Mouse (Mus musculus): Measurements from ENCODE around the gene Tsc22d1. TPM values are rescaled to one million over a fixed set of nuclear protein-coding genes. Genes with fewer than 3 reads are reported as not detected.

The Tsc22d1 gene
- polyA plus RNA-seq, 1 experiment from 2014 or later = 767 TPM

DNA sequence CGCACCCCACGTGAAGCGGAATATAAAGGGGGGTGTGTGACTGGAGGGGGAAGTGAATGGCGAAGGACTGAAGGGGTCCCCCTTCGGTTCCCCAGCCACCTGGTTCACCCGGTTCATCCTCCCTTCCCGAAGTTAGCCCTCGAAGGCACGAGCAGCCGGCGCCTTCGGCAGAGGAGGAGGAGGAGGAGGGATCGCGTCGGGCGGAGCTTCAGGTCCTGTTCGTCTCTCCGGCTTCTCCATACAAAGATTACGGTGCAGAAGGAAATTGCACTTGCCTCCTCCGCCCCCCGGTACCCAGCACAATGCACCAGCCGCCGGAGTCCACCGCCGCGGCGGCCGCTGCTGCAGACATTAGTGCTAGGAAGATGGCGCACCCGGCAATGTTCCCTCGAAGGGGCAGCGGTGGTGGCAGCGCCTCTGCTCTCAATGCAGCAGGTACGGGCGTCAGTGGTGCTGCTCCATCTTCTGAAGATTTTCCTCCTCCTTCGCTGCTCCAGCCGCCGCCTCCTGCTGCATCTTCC, 1.1 kb downstream of the Tsc22d1 start:
- peak overlapping the region; percentile 94 for H3K9ac ChIP-seq
- WGBS = under 1% methylated on average over 33 of the region's 38 CpGs
- peak overlapping the region; percentile 75 for H3K4me3 ChIP-seq
- H3K9me3 ChIP-seq = no peaks in the 10 kb centered on the region
- peaks cover 46% of the 10 kb centered on the region for H3K4me1 ChIP-seq (replicated peaks)
- no peaks in the 10 kb centered on the region for H3K27me3 ChIP-seq
- ATAC-seq (ENCODE audit: low FRiP score, low read depth) = peak; percentile 7; the same call in 1 of the 2 replicates
- peak overlapping the region; percentile 100 for H3K27ac ChIP-seq (replicated peaks)
- H3K4me2 ChIP-seq = peak overlapping the region; percentile 93
- peaks cover 7% of the 10 kb centered on the region; the same call in 1 of the 2 replicates for H3K36me3 ChIP-seq

DNA sequence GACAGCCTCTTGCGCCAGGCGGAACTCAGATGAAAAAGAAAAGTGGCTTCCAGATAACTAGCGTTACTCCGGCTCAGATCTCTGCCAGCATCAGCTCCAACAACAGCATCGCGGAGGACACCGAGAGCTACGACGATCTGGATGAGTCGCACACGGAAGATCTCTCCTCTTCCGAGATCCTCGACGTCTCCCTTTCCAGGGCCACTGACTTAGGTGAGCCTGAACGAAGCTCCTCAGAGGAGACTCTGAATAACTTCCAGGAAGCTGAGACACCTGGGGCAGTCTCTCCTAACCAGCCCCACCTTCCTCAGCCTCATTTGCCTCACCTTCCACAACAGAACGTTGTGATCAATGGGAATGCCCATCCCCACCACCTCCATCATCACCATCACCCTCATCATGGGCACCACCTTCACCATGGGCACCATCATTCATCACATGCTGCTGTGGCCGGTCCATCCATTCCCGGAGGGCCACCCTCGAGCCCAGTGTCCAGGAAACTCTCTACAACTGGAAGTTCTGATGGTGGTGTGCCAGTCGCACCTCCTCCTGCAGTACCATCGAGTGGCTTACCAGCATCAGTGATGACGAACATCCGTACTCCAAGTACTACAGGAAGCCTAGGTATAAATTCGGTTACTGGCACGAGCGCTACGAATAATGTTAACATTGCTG, 1.7 kb downstream of the Tsc22d1 start:
- H3K27ac ChIP-seq (replicated peaks) = peak overlapping the region; percentile 100
- peak overlapping the region; percentile 94 for H3K9ac ChIP-seq
- H3K4me2 ChIP-seq = peak overlapping the region; percentile 93
- ATAC-seq (ENCODE audit: low FRiP score, low read depth) = no peak
- H3K36me3 ChIP-seq = peaks cover 7% of the 10 kb centered on the region; the same call in 1 of the 2 replicates
- H3K9me3 ChIP-seq = no peaks in the 10 kb centered on the region
- H3K4me3 ChIP-seq = peak overlapping the region; percentile 75
- 35% methylated on average over 27 of the region's 27 CpGs for WGBS
- H3K27me3 ChIP-seq = no peaks in the 10 kb centered on the region
- H3K4me1 ChIP-seq (replicated peaks) = peaks cover 53% of the 10 kb centered on the region

DNA sequence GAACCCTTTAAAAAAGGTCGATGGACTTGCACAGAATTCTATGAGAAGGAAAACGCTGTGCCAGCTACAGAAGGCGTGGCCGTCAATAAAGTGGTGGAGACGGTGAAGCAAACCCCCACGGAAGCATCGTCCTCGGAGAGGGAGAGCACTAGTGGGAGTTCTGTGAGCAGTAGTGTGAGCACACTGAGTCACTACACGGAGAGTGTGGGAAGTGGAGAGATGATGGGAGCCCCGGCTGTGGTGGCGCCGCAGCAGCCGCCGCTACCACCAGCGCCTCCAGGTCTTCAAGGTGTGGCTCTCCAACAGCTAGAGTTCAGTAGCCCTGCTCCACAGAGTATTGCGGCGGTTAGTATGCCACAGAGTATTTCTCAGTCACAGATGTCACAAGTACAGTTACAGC, 2.6 kb downstream of the Tsc22d1 start:
- Histone ChIP-seq H3K4me2 (peak overlapping the region; percentile 93), H3K9me3 (no peaks in the 10 kb centered on the region), H3K4me1 (replicated peaks) (peaks cover 61% of the 10 kb centered on the region), H3K27me3 (no peaks in the 10 kb centered on the region), H3K27ac (replicated peaks) (no peak overlapping the region), H3K4me3 (peak overlapping the region; percentile 75), H3K9ac (peak overlapping the region; percentile 94), H3K36me3 (peaks cover 7% of the 10 kb centered on the region; the same call in 1 of the 2 replicates)
- 84% methylated on average over 17 of the region's 17 CpGs for WGBS
- no peak for ATAC-seq (ENCODE audit: low FRiP score, low read depth)

DNA sequence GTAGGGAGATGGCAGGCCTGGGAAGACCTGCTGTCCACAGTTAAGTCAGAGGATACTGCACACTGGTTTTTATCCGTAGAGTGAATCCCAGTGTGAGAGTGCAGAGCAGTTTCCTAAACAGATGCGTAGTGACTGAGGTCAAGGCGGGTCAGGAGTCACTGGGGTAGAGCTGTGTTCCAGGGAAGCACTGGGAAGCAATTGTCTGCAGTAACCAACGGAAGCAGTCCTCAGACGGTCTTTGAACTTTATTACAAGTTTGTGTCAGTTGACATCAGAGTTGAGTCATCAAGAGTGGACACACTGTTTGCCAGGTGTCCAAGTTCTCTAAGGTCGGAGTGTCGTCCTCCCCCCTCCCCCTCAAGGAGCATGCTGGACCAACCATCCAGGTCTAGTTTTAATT, 6.0 kb downstream of the Tsc22d1 start:
- H3K4me3 ChIP-seq = peak overlapping the region; percentile 30

DNA sequence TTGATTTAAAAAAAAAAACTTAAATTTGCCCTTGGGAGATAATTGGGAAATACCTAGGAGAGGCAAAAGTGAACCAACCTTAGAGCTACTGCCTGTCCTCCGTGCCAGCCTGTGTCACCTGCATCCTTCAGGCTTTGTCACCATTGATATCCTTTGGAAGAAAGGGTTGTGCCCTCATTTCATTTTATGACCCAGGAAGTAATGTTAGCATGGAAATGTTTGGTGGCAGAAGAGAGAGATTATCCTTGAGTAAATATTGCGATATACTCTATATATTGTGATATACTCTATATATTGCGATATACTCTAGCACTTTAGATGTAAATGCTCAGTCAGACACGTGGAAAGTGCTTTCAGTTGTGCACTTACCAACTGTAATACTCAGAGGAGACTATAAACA, 6.4 kb downstream of the Tsc22d1 start:
- Histone ChIP-seq H3K9me3 (no peaks in the 10 kb centered on the region), H3K36me3 (peaks cover 23% of the 10 kb centered on the region), H3K4me1 (replicated peaks) (peaks cover 87% of the 10 kb centered on the region), H3K4me2 (peak overlapping the region; percentile 72), H3K27ac (replicated peaks) (no peak overlapping the region), H3K27me3 (no peaks in the 10 kb centered on the region), H3K4me3 (peak overlapping the region; percentile 30), H3K9ac (no peak overlapping the region; the same call in 1 of the 2 replicates)
- WGBS = 59% methylated on average over 4 of the region's 4 CpGs
- ATAC-seq (ENCODE audit: low FRiP score, low read depth) = no peak

More for the DNA sequence above, 6.0 kb downstream of the Tsc22d1 start:
- Histone ChIP-seq H3K4me1 (replicated peaks) (peaks cover 82% of the 10 kb centered on the region), H3K4me2 (peak overlapping the region; percentile 72), H3K36me3 (peaks cover 19% of the 10 kb centered on the region), H3K9ac (0 out of 2 replicates have a peak overlapping the region, but pooled peaks have one; percentile 17), H3K9me3 (no peaks in the 10 kb centered on the region), H3K27ac (replicated peaks) (no peak overlapping the region), H3K27me3 (no peaks in the 10 kb centered on the region)
- ATAC-seq (ENCODE audit: low FRiP score, low read depth) = no peak
- 28% methylated on average over 7 of the region's 7 CpGs for WGBS

DNA sequence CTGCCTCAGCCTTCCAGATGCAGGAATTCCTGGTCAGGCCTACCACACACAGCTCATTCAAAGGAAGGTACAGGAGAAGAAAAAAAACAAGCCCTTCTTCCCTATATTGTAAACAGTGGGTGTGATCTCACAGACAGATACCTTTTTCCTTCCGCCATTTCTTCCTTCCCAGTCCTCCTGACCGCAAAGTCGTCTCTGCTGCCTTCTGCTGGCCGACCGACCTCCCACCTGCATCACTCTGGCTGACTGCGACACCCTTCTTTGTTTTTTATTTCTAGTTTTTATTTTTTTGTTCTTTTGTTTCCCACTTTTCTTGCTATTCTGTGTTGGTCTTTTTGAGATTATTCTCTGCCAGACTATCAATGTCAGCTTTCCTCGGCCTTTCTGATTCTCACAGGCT, 10.7 kb downstream of the Tsc22d1 start:
- Histone ChIP-seq H3K4me1 (replicated peaks) (peaks cover 66% of the 10 kb centered on the region), H3K4me3 (no peak overlapping the region), H3K9me3 (no peaks in the 10 kb centered on the region), H3K9ac (no peak overlapping the region), H3K27me3 (no peaks in the 10 kb centered on the region), H3K27ac (replicated peaks) (no peak overlapping the region), H3K4me2 (no peak overlapping the region), H3K36me3 (peaks cover 23% of the 10 kb centered on the region)
- WGBS = 84% methylated on average over 7 of the region's 7 CpGs
- ATAC-seq (ENCODE audit: low FRiP score, low read depth) = no peak

DNA sequence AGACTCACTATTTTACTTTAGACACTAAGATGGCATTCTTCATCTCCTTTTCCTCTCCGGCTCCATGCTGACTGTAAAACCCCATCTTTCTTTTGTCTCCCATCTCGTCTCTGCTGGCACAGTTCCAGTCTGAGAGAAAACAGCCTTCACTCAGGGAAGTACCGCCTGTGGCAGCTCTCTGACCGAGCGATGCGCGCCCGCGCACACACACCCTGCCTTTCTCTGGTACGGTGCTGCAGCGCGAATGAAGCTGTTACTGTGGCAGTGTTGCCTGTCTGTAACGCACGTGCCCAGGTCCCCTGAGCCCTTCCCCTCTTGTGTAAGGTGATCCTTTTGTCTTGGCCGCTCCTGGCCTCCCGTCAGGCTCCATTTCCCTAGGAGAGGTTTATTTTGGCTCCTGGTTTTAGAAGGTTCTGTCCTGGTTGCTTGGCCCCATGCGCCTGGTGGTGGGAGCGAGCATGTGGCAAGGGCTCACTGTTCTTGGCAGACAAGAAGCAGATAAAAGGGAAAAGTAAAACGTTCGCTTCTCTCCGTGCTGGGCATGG, 11.3 kb downstream of the Tsc22d1 start:
- Histone ChIP-seq H3K4me1 (replicated peaks) (peaks cover 60% of the 10 kb centered on the region), H3K9ac (no peak overlapping the region), H3K27ac (replicated peaks) (no peak overlapping the region), H3K36me3 (peaks cover 23% of the 10 kb centered on the region), H3K4me2 (no peak overlapping the region), H3K4me3 (no peak overlapping the region), H3K9me3 (no peaks in the 10 kb centered on the region), H3K27me3 (no peaks in the 10 kb centered on the region)
- WGBS = 67% methylated on average over 21 of the region's 21 CpGs
- ATAC-seq (ENCODE audit: low FRiP score, low read depth) = peak; percentile 55; the same call in 1 of the 2 replicates

DNA sequence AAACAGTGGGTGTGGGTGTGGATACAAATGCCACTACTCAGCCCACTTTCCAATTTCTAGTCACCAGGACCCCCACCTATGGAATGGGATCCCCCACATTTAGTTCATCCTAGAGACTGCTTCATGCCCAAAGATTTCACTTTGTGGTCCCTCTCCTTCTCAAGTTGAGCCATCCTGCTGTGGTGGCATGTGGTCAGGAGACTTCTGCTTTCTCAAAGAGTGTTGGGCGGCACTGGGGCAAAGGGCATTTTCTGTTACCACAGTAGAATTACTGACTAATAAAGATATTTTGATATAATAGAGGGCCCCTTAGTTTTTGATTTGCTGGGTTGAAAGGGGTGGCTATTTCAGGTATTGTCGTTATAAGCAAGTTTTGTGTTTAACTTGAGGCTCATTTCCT, 14.1 kb downstream of the Tsc22d1 start:
- H3K27me3 ChIP-seq = no peaks in the 10 kb centered on the region
- H3K27ac ChIP-seq (replicated peaks) = no peak overlapping the region
- 96% methylated on average over 2 of the region's 2 CpGs for whole genome bisulfite sequencing
- H3K9me3 ChIP-seq = no peaks in the 10 kb centered on the region
- peaks cover 39% of the 10 kb centered on the region for H3K4me1 ChIP-seq (replicated peaks)
- no peak overlapping the region for H3K9ac ChIP-seq
- no peak overlapping the region for H3K4me2 ChIP-seq
- peaks cover 17% of the 10 kb centered on the region for H3K36me3 ChIP-seq
- H3K4me3 ChIP-seq = no peak overlapping the region
- ATAC-seq (ENCODE audit: low FRiP score, low read depth) = no peak

DNA sequence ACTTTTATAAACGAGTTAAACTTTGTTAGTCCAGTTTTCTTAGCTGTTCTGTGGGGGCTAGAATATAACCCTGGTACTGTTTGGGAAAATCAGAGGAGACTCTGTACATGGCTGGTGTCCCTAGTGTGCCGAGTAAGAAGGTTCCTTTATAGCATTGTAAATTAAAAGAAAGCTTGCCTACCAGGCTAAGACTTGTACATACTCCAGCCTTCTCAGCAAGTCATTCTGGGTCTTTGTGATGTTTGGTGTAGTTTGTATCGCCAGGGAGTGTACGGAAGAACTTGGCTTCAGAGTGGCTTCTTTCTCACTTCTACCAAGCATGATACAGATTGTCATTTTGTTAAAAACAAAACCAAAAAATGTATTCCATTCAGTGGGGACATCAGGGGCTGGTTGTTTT, 17.2 kb downstream of the Tsc22d1 start:
- Histone ChIP-seq H3K4me2 (no peak overlapping the region), H3K36me3 (0 out of 2 replicates have a peak, but pooled peaks cover 4% of the 10 kb centered on the region), H3K9ac (no peak overlapping the region), H3K4me3 (no peak overlapping the region), H3K4me1 (replicated peaks) (peaks cover 16% of the 10 kb centered on the region), H3K27me3 (no peaks in the 10 kb centered on the region), H3K27ac (replicated peaks) (no peak overlapping the region), H3K9me3 (no peaks in the 10 kb centered on the region)
- ATAC-seq (ENCODE audit: low FRiP score, low read depth) = no peak
- WGBS = 76% methylated on average over 4 of the region's 4 CpGs

DNA sequence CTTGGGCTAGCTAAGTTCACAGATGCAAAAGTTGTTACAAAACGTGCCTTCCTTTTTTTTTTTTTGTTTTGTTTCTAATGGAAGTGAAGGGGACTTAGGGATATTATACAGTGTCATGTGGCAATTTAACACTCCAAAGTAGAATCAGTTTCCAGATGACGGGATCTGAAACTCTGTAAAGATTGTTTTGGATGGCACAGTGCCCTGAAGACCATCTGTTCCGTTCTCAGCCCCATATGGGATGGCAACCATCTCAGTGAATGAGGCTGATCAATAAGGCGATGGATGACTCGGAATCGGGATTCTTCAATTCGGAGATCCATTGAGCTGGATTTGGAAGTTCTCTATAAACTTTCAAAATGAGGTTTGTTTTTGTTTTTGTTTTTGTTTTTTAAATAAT, 17.6 kb downstream of the Tsc22d1 start:
- Histone ChIP-seq H3K9ac (no peak overlapping the region), H3K36me3 (0 out of 2 replicates have a peak, but pooled peaks cover 4% of the 10 kb centered on the region), H3K27ac (replicated peaks) (no peak overlapping the region), H3K9me3 (no peaks in the 10 kb centered on the region), H3K27me3 (no peaks in the 10 kb centered on the region), H3K4me2 (no peak overlapping the region), H3K4me3 (no peak overlapping the region), H3K4me1 (replicated peaks) (peaks cover 16% of the 10 kb centered on the region)
- ATAC-seq (ENCODE audit: low FRiP score, low read depth) = no peak
- WGBS = 49% methylated on average over 7 of the region's 7 CpGs

DNA sequence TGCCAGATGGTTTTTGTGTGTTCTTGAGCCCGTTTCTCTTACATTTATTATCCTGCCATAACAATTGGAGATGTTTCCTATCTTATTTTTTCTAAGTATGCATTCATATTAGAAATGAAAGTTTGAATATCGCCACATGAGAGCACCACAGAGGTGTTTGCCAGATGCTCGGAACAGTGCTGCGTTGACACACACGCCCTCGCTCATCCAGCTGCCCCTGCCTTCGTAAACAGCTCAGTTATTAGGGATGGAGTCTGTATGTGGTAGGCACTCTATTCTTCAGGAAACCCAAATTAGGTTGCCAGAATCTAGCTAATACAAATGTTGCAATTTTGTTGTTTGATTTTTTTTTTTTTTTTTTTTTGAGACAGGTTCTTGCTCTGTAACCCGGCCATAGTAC, 18.1 kb downstream of the Tsc22d1 start:
- no peak for ATAC-seq (ENCODE audit: low FRiP score, low read depth)
- Histone ChIP-seq H3K4me2 (no peak overlapping the region), H3K36me3 (0 out of 2 replicates have a peak, but pooled peaks cover 2% of the 10 kb centered on the region), H3K9ac (no peak overlapping the region), H3K27me3 (no peaks in the 10 kb centered on the region), H3K27ac (replicated peaks) (no peak overlapping the region), H3K9me3 (no peaks in the 10 kb centered on the region), H3K4me1 (replicated peaks) (peaks cover 15% of the 10 kb centered on the region), H3K4me3 (no peak overlapping the region)
- WGBS = 81% methylated on average over 8 of the region's 8 CpGs

DNA sequence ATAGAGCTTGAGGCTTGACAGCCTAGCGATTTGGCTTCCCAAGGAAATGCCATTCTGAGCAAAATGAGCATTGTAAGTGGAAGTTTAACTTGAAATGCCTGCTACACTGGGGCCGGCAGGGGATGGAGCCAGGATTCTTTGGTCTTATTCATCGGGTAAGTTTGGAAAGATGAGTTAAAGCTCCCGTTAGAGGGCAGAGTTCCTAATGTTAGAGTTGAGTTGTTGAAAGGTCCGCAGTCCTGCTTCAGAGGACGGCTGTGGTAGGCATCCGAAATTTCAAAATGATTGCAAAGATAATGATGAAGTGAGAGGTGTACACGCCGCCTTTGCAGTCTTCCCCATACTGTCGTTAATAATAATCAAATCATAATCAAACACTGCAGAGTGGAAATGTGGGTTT, 27.4 kb downstream of the Tsc22d1 start:
- H3K4me1 ChIP-seq (replicated peaks) = 0 out of 2 replicates have a peak, but pooled peaks cover 5% of the 10 kb centered on the region
- H3K27ac ChIP-seq (replicated peaks) = no peak overlapping the region
- H3K9ac ChIP-seq = no peak overlapping the region
- WGBS = 89% methylated on average over 10 of the region's 10 CpGs
- no peak overlapping the region for H3K4me3 ChIP-seq
- no peaks in the 10 kb centered on the region for H3K9me3 ChIP-seq
- no peaks in the 10 kb centered on the region for H3K27me3 ChIP-seq
- no peak overlapping the region for H3K4me2 ChIP-seq
- H3K36me3 ChIP-seq = peaks cover 27% of the 10 kb centered on the region
- no peak for ATAC-seq (ENCODE audit: low FRiP score, low read depth)
